In the genomic region with DNA sequence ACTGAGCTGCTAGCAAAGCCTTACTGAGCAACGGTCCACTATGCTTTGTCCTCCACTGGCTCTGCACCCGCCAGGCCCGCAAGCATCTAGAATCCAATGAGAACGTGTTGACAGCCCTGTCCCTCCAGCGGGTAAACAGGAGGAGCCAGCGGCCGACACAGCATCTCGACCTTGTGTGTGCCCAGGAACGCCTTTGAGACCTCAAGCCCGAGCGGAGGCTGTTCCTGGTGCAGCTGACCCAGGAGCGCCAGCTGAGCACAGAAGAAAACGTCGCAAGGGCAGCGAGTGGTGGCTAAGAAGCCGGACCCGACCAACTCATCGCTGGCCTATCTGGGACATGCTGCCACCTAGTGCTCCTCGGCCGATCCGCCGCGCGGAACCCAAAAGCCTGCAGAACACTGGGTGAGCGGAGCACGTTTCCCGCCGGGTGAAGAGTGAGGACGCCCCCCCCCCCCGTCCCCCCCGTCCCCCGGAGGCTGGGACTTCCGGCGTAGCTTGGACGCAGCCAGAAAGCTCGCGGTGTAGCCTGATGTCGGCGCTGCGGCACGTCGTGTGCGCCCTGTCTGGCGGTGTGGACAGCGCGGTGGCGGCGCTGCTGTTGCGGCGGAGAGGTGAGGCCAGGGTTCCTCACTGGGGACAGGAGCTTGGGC, we compare ENCODE assay signal across 7 mouse cellular contexts. TPM values are rescaled to one million over a fixed set of nuclear protein-coding genes. Genes with fewer than 3 reads are reported as not detected.
DNase-seq lines count a peak whose midpoint lies in the region; ATAC-seq lines count a peak whose summit lies in the region.

Trmu (plus strand) TSS at position 465 of the 650 bp plus-strand sequence.

- under 1% methylated on average over 41 of the region's 50 CpGs for WGBS in embryonic facial prominence, embryonic 11.5 days
- WGBS in limb, embryonic 11.5 days, result under 1% methylated on average over 42 of the region's 50 CpGs
- 1% methylated on average over 50 of the region's 50 CpGs for WGBS in midbrain, embryonic 14.5 days

- H3K4me1 ChIP-seq in embryonic facial prominence, embryonic 11.5 days (ENCODE audit: control insufficient read depth, insufficient read depth, low read length), result peaks cover 2% of the 10 kb centered on the region; the same call in 1 of the 2 replicates
- peaks cover 7% of the 10 kb centered on the region for H3K4me1 ChIP-seq in limb, embryonic 11.5 days (ENCODE audit: control insufficient read depth, insufficient read depth, low read length)
- H3K4me1 ChIP-seq in midbrain, embryonic 14.5 days (ENCODE audit: control insufficient read depth, insufficient read depth, low read length), result peaks cover 11% of the 10 kb centered on the region

- ATAC-seq in embryonic facial prominence, embryonic 11.5 days (replicated peaks; ENCODE audit: insufficient number of reproducible peaks, low FRiP score, low TSS enrichment, low read depth), result peak; percentile 91
- peak; percentile 89 for ATAC-seq in limb, embryonic 11.5 days (ENCODE audit: insufficient number of reproducible peaks, low FRiP score, low TSS enrichment, low read depth)
- ATAC-seq in midbrain, embryonic 14.5 days (ENCODE audit: low FRiP score, low TSS enrichment), result peak; percentile 94

- peak within 1 kb of the TSS; percentile 90 for H3K9ac ChIP-seq in embryonic facial prominence, embryonic 11.5 days (replicated peaks; ENCODE audit: low read length)
- peak within 1 kb of the TSS; percentile 87 for H3K9ac ChIP-seq in limb, embryonic 11.5 days (ENCODE audit: low read length)
- H3K9ac ChIP-seq in midbrain, embryonic 14.5 days (replicated peaks; ENCODE audit: low read length), result peak within 1 kb of the TSS; percentile 68

- H3K9me3 ChIP-seq in embryonic facial prominence, embryonic 11.5 days (replicated peaks; ENCODE audit: control insufficient read depth, low read length), result no peaks in the 10 kb centered on the region
- no peaks in the 10 kb centered on the region for H3K9me3 ChIP-seq in limb, embryonic 11.5 days (ENCODE audit: control insufficient read depth, low read length)
- H3K9me3 ChIP-seq in midbrain, embryonic 14.5 days (ENCODE audit: control insufficient read depth, low read length), result no peaks in the 10 kb centered on the region

- peak within 1 kb of the TSS; percentile 89 for H3K4me2 ChIP-seq in embryonic facial prominence, embryonic 11.5 days (ENCODE audit: low read depth, low read length)
- H3K4me2 ChIP-seq in limb, embryonic 11.5 days (ENCODE audit: low read depth, severe bottlenecking), result peak within 1 kb of the TSS; percentile 95
- H3K4me2 ChIP-seq in midbrain, embryonic 14.5 days (ENCODE audit: low read length), result peak within 1 kb of the TSS; percentile 97

- H3K4me3 ChIP-seq in embryonic facial prominence, embryonic 11.5 days (ENCODE audit: low read depth, low read length), result peak within 1 kb of the TSS; percentile 72
- peak within 1 kb of the TSS; percentile 73 for H3K4me3 ChIP-seq in limb, embryonic 11.5 days (ENCODE audit: low read depth, low read length)
- peak within 1 kb of the TSS; percentile 55 for H3K4me3 ChIP-seq in midbrain, embryonic 14.5 days (replicated peaks; ENCODE audit: low read depth, low read length)

- peak within 1 kb of the TSS; percentile 28; the same call in 1 of the 2 replicates for H3K27ac ChIP-seq in embryonic facial prominence, embryonic 11.5 days (replicated peaks; ENCODE audit: low read depth, low read length)
- peak within 1 kb of the TSS; percentile 56; the same call in 1 of the 2 replicates for H3K27ac ChIP-seq in limb, embryonic 11.5 days (replicated peaks; ENCODE audit: low read depth, low read length)
- H3K27ac ChIP-seq in midbrain, embryonic 14.5 days (replicated peaks; ENCODE audit: low read depth, low read length), result peak within 1 kb of the TSS; percentile 90

- H3K27me3 ChIP-seq in embryonic facial prominence, embryonic 11.5 days (ENCODE audit: control insufficient read depth, insufficient read depth, low read length), result no peaks in the 10 kb centered on the region
- no peaks in the 10 kb centered on the region for H3K27me3 ChIP-seq in limb, embryonic 11.5 days (ENCODE audit: control insufficient read depth, insufficient read depth, low read length)
- H3K27me3 ChIP-seq in midbrain, embryonic 14.5 days (ENCODE audit: control insufficient read depth, insufficient read depth, low read length), result no peaks in the 10 kb centered on the region

- H3K36me3 ChIP-seq in embryonic facial prominence, embryonic 11.5 days (replicated peaks; ENCODE audit: control insufficient read depth, insufficient read depth, low read depth, low read length), result no peaks in the 10 kb centered on the region; the same call in 1 of the 2 replicates
- peaks cover 18% of the 10 kb centered on the region for H3K36me3 ChIP-seq in limb, embryonic 11.5 days (ENCODE audit: control insufficient read depth, insufficient read depth, low read length)
- H3K36me3 ChIP-seq in midbrain, embryonic 14.5 days (ENCODE audit: control insufficient read depth, insufficient read depth, low read length), result peaks cover 26% of the 10 kb centered on the region

- peak; percentile 94 for DNase-seq in adrenal gland, postnatal 14 days
- peak; percentile 95 for DNase-seq in embryonic facial prominence, embryonic 11.5 days (ENCODE audit: low spot score)
- DNase-seq in heart, adult 11 months, result peak; percentile 99
- peak; percentile 93 for DNase-seq in kidney, adult 18-20 months
- DNase-seq in limb, embryonic 11.5 days (ENCODE audit: low spot score), result peak; percentile 95
- peak; percentile 96 for DNase-seq in midbrain, embryonic 14.5 days
- peak; percentile 83 to 84 for DNase-seq in spleen, adult 18-20 months

RNA-seq across cellular contexts. Expression of gene Trmu, which starts in this region (rescaled TPM):
- 32.1 and 34.9 TPM in 2 replicates for total RNA-seq in adrenal gland, postnatal 14 days (2021)
- polyA plus RNA-seq in embryonic facial prominence, embryonic 11.5 days (2014; fragmentation: Nextera tagmentation; extraction: Ambion mirVana), result 30.7 and 31.6 TPM in 2 replicates
- 36.8 and 38.5 TPM in 2 replicates for polyA plus RNA-seq in limb, embryonic 11.5 days (2014; fragmentation: Nextera tagmentation; extraction: Ambion mirVana)
- 36.2 and 41.5 TPM in 2 replicates for polyA plus RNA-seq in midbrain, embryonic 14.5 days (2014; fragmentation: Nextera tagmentation; extraction: Ambion mirVana)

Comparison
In these comparisons a context has a peak if more than half of its experiments do, and no peak if none do; other contexts are left out.
1. Peak in every context shown above with its lines: DNase-seq, ATAC-seq, H3K4me3 ChIP-seq and H3K27ac ChIP-seq.
2. H3K27ac ChIP-seq: peak in every context shown above with its lines; median percentile 90 in midbrain, embryonic 14.5 days; 56 in limb, embryonic 11.5 days; 28 in embryonic facial prominence, embryonic 11.5 days.